35 mouse cellular contexts compared by ENCODE assay signal in the genomic region with DNA sequence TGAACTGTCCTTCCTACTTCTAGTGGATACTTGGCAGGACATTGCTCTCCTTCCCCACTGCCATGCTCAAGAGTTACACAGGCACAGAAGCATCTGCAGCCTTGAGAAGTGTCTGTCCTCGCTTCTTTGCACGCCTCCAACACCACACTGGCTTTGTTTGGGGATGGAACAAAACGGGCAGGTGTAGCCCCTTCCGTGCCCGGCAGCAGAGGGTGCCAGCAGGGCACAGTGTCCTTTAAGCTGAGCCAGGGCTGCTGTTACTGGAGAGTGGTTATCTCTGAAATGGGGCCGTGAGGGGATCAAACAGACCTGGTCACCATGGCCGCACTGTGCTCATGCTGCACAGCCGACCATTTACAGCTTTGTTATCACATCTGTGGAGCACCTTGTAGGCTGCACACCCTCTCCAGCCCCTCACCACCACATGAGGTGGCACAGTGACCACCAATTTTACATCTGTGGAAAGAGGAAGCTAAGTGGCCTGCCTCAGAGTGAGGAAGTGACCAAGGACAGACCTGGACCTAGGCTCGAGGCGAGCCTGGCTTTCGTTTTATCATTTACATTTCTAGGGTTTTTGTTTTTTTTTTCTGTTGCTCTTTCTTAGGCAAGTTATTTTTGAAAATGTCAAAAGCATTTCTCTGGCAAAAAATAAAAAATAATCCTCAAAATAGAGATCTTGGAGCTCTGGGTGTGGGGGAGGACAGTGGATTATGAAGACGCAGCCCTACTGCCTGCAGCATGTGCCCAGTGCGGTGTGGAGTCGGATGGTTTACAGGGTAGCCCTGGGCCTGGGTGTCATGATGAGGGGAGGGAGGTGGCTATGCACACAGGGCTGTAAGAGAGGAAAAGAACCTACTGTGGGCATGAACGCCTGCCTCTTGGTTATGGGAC. TPM values are rescaled to one million over a fixed set of nuclear protein-coding genes. Genes with fewer than 3 reads are reported as not detected.
A peak's percentile ranks its signal among the peaks of the same experiment; 100 is the strongest.
DNase-seq lines count a peak whose midpoint lies in the region; ATAC-seq and TF ChIP-seq lines count a peak whose summit lies in the region.
"Had no signal": no experiment of that assay in that cellular context is flagged by ENCODE, and none has a peak within 500 bp of the region (broad histone marks: within the 10 kb centered on the region; RNA-seq: fewer than 3 reads in every experiment).

No protein-coding gene starts in this region.

- no peaks in the 10 kb centered on the region for H3K9me3 ChIP-seq in heart, embryonic 10.5 days
- H3K9me3 ChIP-seq in embryonic facial prominence, embryonic 10.5 days: no peaks in the 10 kb centered on the region
- H3K9me3 ChIP-seq: embryonic facial prominence, embryonic 13.5 days; forebrain, embryonic 12.5 days; G1E; kidney, embryonic 15.5 days; midbrain, embryonic 13.5 days had no signal

- H3K4me3 ChIP-seq in heart, embryonic 10.5 days: no peak overlapping the region
- no peak overlapping the region for H3K4me3 ChIP-seq in left cerebral cortex, adult 2 months
- H3K4me3 ChIP-seq in embryonic facial prominence, embryonic 10.5 days: peak overlapping the region; percentile 16; the same call in 1 of the 2 replicates
- H3K4me3 ChIP-seq: embryonic facial prominence, embryonic 13.5 days; erythroblast, embryonic 14.5 days; forebrain, embryonic 12.5 days; gastrocnemius, adult 2 months; kidney, embryonic 15.5 days; midbrain, embryonic 13.5 days had no signal

- no peak for ATAC-seq in monocyte, adult 5-6 weeks (replicated peaks; ENCODE audit: insufficient number of reproducible peaks, low FRiP score, low TSS enrichment, poor library complexity, severe bottlenecking)
- ATAC-seq: hindbrain, embryonic 16.5 days; midbrain, embryonic 13.5 days; Patski had no signal

- H3K4me1 ChIP-seq in heart, embryonic 10.5 days: peaks cover 12% of the 10 kb centered on the region
- H3K4me1 ChIP-seq in embryonic facial prominence, embryonic 10.5 days: peaks cover 12% of the 10 kb centered on the region

- DNase-seq in heart, embryonic 10.5 days (ENCODE audit: low spot score): no peak
- DNase-seq in heart, postnatal 14 days: no peak
- no peak for DNase-seq in left cerebral cortex, adult 2 months (ENCODE audit: extremely low spot score in 1 of 2, low spot score in 2 of 2)
- DNase-seq in left cerebral cortex, postnatal 4 days: no peak
- DNase-seq in 416B (ENCODE audit: low read depth): peak; percentile 46
- DNase-seq in embryonic facial prominence, embryonic 10.5 days (ENCODE audit: low spot score): no peak
- DNase-seq: adrenal gland, postnatal 36 days; cerebellum, adult 11 months; cerebellum, postnatal 10 days; gastrocnemius, adult 2 months; heart, postnatal 36 days; kidney, adult 11 months; layer of hippocampus, adult 9-11 months; lung, adult 18-20 months; lung, postnatal 14 days had no signal

- H3K27me3 ChIP-seq in heart, embryonic 10.5 days (ENCODE audit: insufficient read depth, poor library complexity, severe bottlenecking): no peaks in the 10 kb centered on the region
- H3K27me3 ChIP-seq in embryonic facial prominence, embryonic 10.5 days (replicated peaks; ENCODE audit: low read depth, poor library complexity, severe bottlenecking): no peaks in the 10 kb centered on the region
- H3K27me3 ChIP-seq: embryonic facial prominence, embryonic 13.5 days; forebrain, embryonic 12.5 days; kidney, embryonic 15.5 days; midbrain, embryonic 13.5 days; Patski had no signal

- H3K36me3 ChIP-seq in heart, embryonic 10.5 days: peaks cover 82% of the 10 kb centered on the region
- peaks cover 83% of the 10 kb centered on the region for H3K36me3 ChIP-seq in embryonic facial prominence, embryonic 10.5 days (replicated peaks)

- intact Hi-C loops in heart, postnatal 14 days (cut with DNase I): no loop called here
- intact Hi-C loops in left cerebral cortex, adult 2 months (cut with DNase I): no loop called here
- intact Hi-C loops in left cerebral cortex, postnatal 4 days (cut with DNase I): no loop called here

- 0 out of 2 replicates have a peak overlapping the region, but pooled peaks have one; percentile 6 for H3K27ac ChIP-seq in heart, embryonic 10.5 days
- peak overlapping the region; percentile 44; the same call in 1 of the 2 replicates for H3K27ac ChIP-seq in left cerebral cortex, adult 2 months
- H3K27ac ChIP-seq in embryonic facial prominence, embryonic 10.5 days (replicated peaks): no peak overlapping the region
- H3K27ac ChIP-seq: embryonic facial prominence, embryonic 13.5 days; forebrain, embryonic 12.5 days; gastrocnemius, adult 2 months; kidney, embryonic 15.5 days; midbrain, embryonic 13.5 days had no signal

- no peak for TF ChIP-seq CTCF in left cerebral cortex, adult 2 months (IDR thresholded peaks at IDR 0.05)

- WGBS in heart, embryonic 10.5 days: 81% methylated on average over 15 of the region's 15 CpGs
- 92% methylated on average over 15 of the region's 15 CpGs for WGBS in embryonic facial prominence, embryonic 10.5 days

RNA-seq across cellular contexts. Expression of gene Abhd16a, which starts 5.7 kb away (rescaled TPM):
- polyA plus RNA-seq in heart, embryonic 10.5 days (2016; fragmentation: Nextera tagmentation; extraction: Ambion mirVana): 66.7 and 69.8 TPM in 2 replicates
- total RNA-seq in heart, postnatal 14 days (2021): 10 to 100 TPM; 53.7 to 56.7 TPM
- total RNA-seq in left cerebral cortex, adult 2 months (2021): 100 to 1,000 TPM; 109 to 117 TPM
- total RNA-seq in left cerebral cortex, postnatal 4 days (2021): 10 to 100 TPM; 66.7 to 73.6 TPM
- polyA plus RNA-seq in embryonic facial prominence, embryonic 10.5 days (2016; fragmentation: Nextera tagmentation; extraction: Ambion mirVana): 59.4 and 60.0 TPM in 2 replicates
- total RNA-seq in monocyte, adult 5-6 weeks (2017): 24.3 to 47.0 TPM (median 28.3 TPM) in 3 replicates

RNA-seq across cellular contexts. Expression of gene Ly6g6f, which starts 9.3 kb away (rescaled TPM):
- polyA plus RNA-seq in heart, embryonic 10.5 days (2016; fragmentation: Nextera tagmentation; extraction: Ambion mirVana): 0.91 and 1.0 TPM in 2 replicates
- total RNA-seq in heart, postnatal 14 days (2021): not detected
- total RNA-seq in left cerebral cortex, adult 2 months (2021): under 1 TPM in 1 of 2 experiments, not detected in 1; 0.29 TPM
- total RNA-seq in left cerebral cortex, postnatal 4 days (2021): not detected
- 0.51 and 0.62 TPM in 2 replicates for polyA plus RNA-seq in embryonic facial prominence, embryonic 10.5 days (2016; fragmentation: Nextera tagmentation; extraction: Ambion mirVana)
- 0.39 TPM in 1 of 3 replicates, not detected in the others for total RNA-seq in monocyte, adult 5-6 weeks (2017)
- total RNA-seq: adrenal gland, adult 18-20 months; adrenal gland, postnatal 36 days; gastrocnemius, adult 2 months; heart, postnatal 36 days; left cerebral cortex, postnatal 36 days; liver, adult 2 months; megakaryocyte progenitor cell, adult 5-6 weeks had no signal
- polyA plus RNA-seq: heart, embryonic 14.5 days; hindbrain, embryonic 16.5 days; kidney, embryonic 15.5 days; Patski had no signal

RNA-seq across cellular contexts. Expression of gene Ly6g5c, which starts 13.4 kb away (rescaled TPM):
- not detected in 2 replicates for polyA plus RNA-seq in heart, embryonic 10.5 days (2016; fragmentation: Nextera tagmentation; extraction: Ambion mirVana)
- not detected for total RNA-seq in heart, postnatal 14 days (2021)
- total RNA-seq in left cerebral cortex, adult 2 months (2021): not detected
- not detected for total RNA-seq in left cerebral cortex, postnatal 4 days (2021)
- not detected in 2 replicates for polyA plus RNA-seq in embryonic facial prominence, embryonic 10.5 days (2016; fragmentation: Nextera tagmentation; extraction: Ambion mirVana)
- total RNA-seq in monocyte, adult 5-6 weeks (2017): not detected in 3 replicates
- total RNA-seq: adrenal gland, adult 18-20 months; adrenal gland, postnatal 36 days; G1E; gastrocnemius, adult 2 months; gastrocnemius, postnatal 4 days; heart, postnatal 36 days; left cerebral cortex, adult 18-20 months; left cerebral cortex, postnatal 36 days; liver, adult 2 months; megakaryocyte progenitor cell, adult 5-6 weeks had no signal
- polyA plus RNA-seq: embryonic facial prominence, embryonic 13.5 days; erythroblast, embryonic 14.5 days; forebrain, embryonic 12.5 days; G1E; heart, embryonic 14.5 days; hindbrain, embryonic 16.5 days; kidney, embryonic 15.5 days; large intestine, adult 2 months; liver, adult 2 months; midbrain, embryonic 13.5 days; neural tube, embryonic 11.5 days; Patski; thymus, postnatal 0 days; urinary bladder, adult 2 months had no signal

RNA-seq across cellular contexts. Expression of gene Ly6g6d, which starts 16.9 kb away (rescaled TPM):
- polyA plus RNA-seq in heart, embryonic 10.5 days (2016; fragmentation: Nextera tagmentation; extraction: Ambion mirVana): 2.5 and 2.6 TPM in 2 replicates
- 1 to 10 TPM in 1 of 2 experiments, under 1 TPM in 1; 0.67 to 3.3 TPM for total RNA-seq in heart, postnatal 14 days (2021)
- total RNA-seq in left cerebral cortex, adult 2 months (2021): 1 to 10 TPM in 1 of 2 experiments, under 1 TPM in 1; 0.70 to 1.1 TPM
- not detected for total RNA-seq in left cerebral cortex, postnatal 4 days (2021)
- 1.3 TPM in 1 of 2 replicates, not detected in the other for polyA plus RNA-seq in embryonic facial prominence, embryonic 10.5 days (2016; fragmentation: Nextera tagmentation; extraction: Ambion mirVana)
- 2.3 TPM in 1 of 3 replicates, not detected in the others for total RNA-seq in monocyte, adult 5-6 weeks (2017)
- total RNA-seq: adrenal gland, adult 18-20 months; G1E; liver, adult 2 months; megakaryocyte progenitor cell, adult 5-6 weeks had no signal
- polyA plus RNA-seq: erythroblast, embryonic 14.5 days had no signal

RNA-seq across cellular contexts. Expression of gene Ly6g6e, which starts 18.0 kb away (rescaled TPM):
- 0.18 and 0.39 TPM in 2 replicates for polyA plus RNA-seq in heart, embryonic 10.5 days (2016; fragmentation: Nextera tagmentation; extraction: Ambion mirVana)
- total RNA-seq in heart, postnatal 14 days (2021): not detected
- total RNA-seq in left cerebral cortex, adult 2 months (2021): 1 to 10 TPM; 2.1 to 3.6 TPM
- total RNA-seq in left cerebral cortex, postnatal 4 days (2021): 1 to 10 TPM; 2.8 to 3.4 TPM
- polyA plus RNA-seq in embryonic facial prominence, embryonic 10.5 days (2016; fragmentation: Nextera tagmentation; extraction: Ambion mirVana): 0.83 and 1.00 TPM in 2 replicates
- not detected in 3 replicates for total RNA-seq in monocyte, adult 5-6 weeks (2017)
- total RNA-seq: adrenal gland, adult 18-20 months; G1E; gastrocnemius, adult 2 months; gastrocnemius, postnatal 4 days; heart, postnatal 36 days; megakaryocyte progenitor cell, adult 5-6 weeks had no signal
- polyA plus RNA-seq: erythroblast, embryonic 14.5 days; Patski had no signal
